8 mouse cellular contexts compared by ENCODE assay signal in the genomic region with DNA sequence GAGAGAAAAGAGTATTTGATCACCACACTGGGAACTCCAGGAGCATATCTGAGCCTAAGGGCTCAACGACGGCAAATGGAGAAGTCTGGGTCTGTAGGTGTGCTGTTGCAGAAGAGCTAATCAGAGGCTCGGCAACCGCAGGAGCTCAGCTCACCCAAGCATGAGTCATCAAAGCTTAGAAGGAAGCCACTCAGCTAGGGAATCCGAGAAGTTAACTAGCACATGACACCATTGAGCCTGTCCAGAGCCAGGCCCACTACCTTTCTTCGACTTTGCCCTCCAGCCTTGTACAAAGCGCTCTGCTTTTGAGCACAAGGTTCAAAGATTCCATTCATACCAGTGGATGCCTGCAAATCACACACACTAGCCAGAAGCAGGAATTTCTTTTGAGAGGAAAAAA. TPM values are rescaled to one million over a fixed set of nuclear protein-coding genes. Genes with fewer than 3 reads are reported as not detected.
DNase-seq lines count a peak whose midpoint lies in the region; ATAC-seq and TF ChIP-seq lines count a peak whose summit lies in the region.

No protein-coding gene starts in this region.

- no peak overlapping the region for H3K9ac ChIP-seq in lung, postnatal 0 days (replicated peaks; ENCODE audit: low read depth)
- no peak overlapping the region for H3K9ac ChIP-seq in hindbrain, embryonic 14.5 days

- no peak overlapping the region for H3K4me3 ChIP-seq in spleen, adult 2 months (ENCODE audit: extremely low read depth, insufficient read depth, insufficient read length)
- H3K4me3 ChIP-seq in lung, postnatal 0 days (ENCODE audit: low read depth, low read length): no peak overlapping the region
- no peak overlapping the region for H3K4me3 ChIP-seq in hindbrain, embryonic 14.5 days (replicated peaks; ENCODE audit: low read length)

- TF ChIP-seq CTCF in spleen, adult 2 months (IDR thresholded peaks at IDR 0.05; ENCODE audit: extremely low read depth, insufficient read depth, insufficient read length, insufficient replicate concordance): no peak
- TF ChIP-seq CTCF in lung, postnatal 0 days (IDR thresholded peaks at IDR 0.05): no peak

- TF ChIP-seq EP300 in lung, postnatal 0 days (IDR thresholded peaks at IDR 0.05): peak; percentile 23; the same call in 1 of the 2 replicates

- TF ChIP-seq POLR2A in spleen, adult 2 months (IDR thresholded peaks at IDR 0.05; ENCODE audit: low read depth, low read length): no peak

- H3K4me2 ChIP-seq in lung, postnatal 0 days (replicated peaks; ENCODE audit: low read depth, low read length): no peak overlapping the region
- H3K4me2 ChIP-seq in hindbrain, embryonic 14.5 days (replicated peaks): no peak overlapping the region

- WGBS in spleen, adult 2 months: 13% methylated on average over 7 of the region's 7 CpGs
- 21% methylated on average over 7 of the region's 7 CpGs for WGBS in lung, postnatal 0 days
- 36% methylated on average over 7 of the region's 7 CpGs for WGBS in hindbrain, embryonic 14.5 days

- DNase-seq in spleen, adult 2 months (ENCODE audit: low read depth in 1 of 2, low spot score in 2 of 2): peak; percentile 16 to 41
- no peak for DNase-seq in spleen, postnatal 14 days (ENCODE audit: low spot score in 2 of 2)
- DNase-seq in embryo, embryonic 10.5 days (ENCODE audit: low spot score): peak; percentile 64
- DNase-seq in kidney, adult 11 months: peak; percentile 91
- DNase-seq in lung, postnatal 0 days (ENCODE audit: low spot score): peak; percentile 88
- peak; percentile 61 for DNase-seq in thymus, postnatal 0 days (ENCODE audit: low spot score)
- DNase-seq in hindbrain, embryonic 14.5 days (ENCODE audit: low spot score): no peak
- DNase-seq in gastrocnemius, postnatal 25 days: no peak

- ATAC-seq in lung, postnatal 0 days: peak; percentile 90
- ATAC-seq in hindbrain, embryonic 14.5 days (ENCODE audit: low FRiP score): no peak

- no peaks in the 10 kb centered on the region for H3K27me3 ChIP-seq in spleen, adult 2 months (ENCODE audit: control insufficient read depth, insufficient read depth, low read length)
- H3K27me3 ChIP-seq in lung, postnatal 0 days (replicated peaks; ENCODE audit: insufficient read depth, low read length): no peaks in the 10 kb centered on the region
- no peaks in the 10 kb centered on the region for H3K27me3 ChIP-seq in hindbrain, embryonic 14.5 days (ENCODE audit: control insufficient read depth, insufficient read depth, low read length)

- no peaks in the 10 kb centered on the region for H3K9me3 ChIP-seq in lung, postnatal 0 days (ENCODE audit: low read length)
- no peaks in the 10 kb centered on the region for H3K9me3 ChIP-seq in hindbrain, embryonic 14.5 days (ENCODE audit: control insufficient read depth, low read length)

- no peaks in the 10 kb centered on the region for H3K36me3 ChIP-seq in spleen, adult 2 months (ENCODE audit: control insufficient read depth, insufficient read depth, low read length)
- H3K36me3 ChIP-seq in lung, postnatal 0 days (ENCODE audit: insufficient read depth, low read length): no peaks in the 10 kb centered on the region
- no peaks in the 10 kb centered on the region for H3K36me3 ChIP-seq in hindbrain, embryonic 14.5 days (replicated peaks; ENCODE audit: control insufficient read depth, insufficient read depth)

- H3K4me1 ChIP-seq in spleen, adult 2 months (ENCODE audit: control insufficient read depth, insufficient read depth, insufficient read length): peaks cover 9% of the 10 kb centered on the region
- H3K4me1 ChIP-seq in lung, postnatal 0 days (ENCODE audit: insufficient read depth, low read depth, low read length): peaks cover 2% of the 10 kb centered on the region; the same call in 1 of the 2 replicates
- no peaks in the 10 kb centered on the region for H3K4me1 ChIP-seq in hindbrain, embryonic 14.5 days (replicated peaks; ENCODE audit: control insufficient read depth, insufficient read depth, low read length)

- H3K27ac ChIP-seq in spleen, adult 2 months (ENCODE audit: insufficient read depth, low read length): no peak overlapping the region
- peak overlapping the region; percentile 58 for H3K27ac ChIP-seq in lung, postnatal 0 days (ENCODE audit: low read length)
- H3K27ac ChIP-seq in hindbrain, embryonic 14.5 days: no peak overlapping the region

RNA-seq across cellular contexts. Expression of a gene that starts 30.9 kb away (rescaled TPM):
- 11.7 and 12.9 TPM in 2 replicates for polyA plus RNA-seq in spleen, adult 2 months (2012; rRNA removed)
- polyA plus RNA-seq in lung, postnatal 0 days (2015; fragmentation: Nextera tagmentation; extraction: Ambion mirVana): 20.0 and 25.0 TPM in 2 replicates
- polyA plus RNA-seq in thymus, postnatal 0 days (2015; fragmentation: Nextera tagmentation; extraction: Ambion mirVana): 176 and 185 TPM in 2 replicates
- 9.0 and 9.1 TPM in 2 replicates for polyA plus RNA-seq in hindbrain, embryonic 14.5 days (2014; fragmentation: Nextera tagmentation; extraction: Ambion mirVana)
- 10 to 100 TPM; 13.4 to 17.1 TPM for total RNA-seq in gastrocnemius, postnatal 25 days (2021)

Comparison
In these comparisons a context has a peak if more than half of its experiments do, and no peak if none do; other contexts are left out.
1. DNase-seq: peak in spleen, adult 2 months (2 of 2), embryo, embryonic 10.5 days (single experiment), kidney, adult 11 months (single experiment), lung, postnatal 0 days (single experiment) and thymus, postnatal 0 days (single experiment); none in spleen, postnatal 14 days (0 of 2), hindbrain, embryonic 14.5 days (single experiment) and gastrocnemius, postnatal 25 days (single experiment).